Mouse (Mus musculus) lung, adult 2 months (tissue): ENCODE data around the gene Lnpk. TPM values are rescaled to one million over a fixed set of nuclear protein-coding genes. Genes with fewer than 3 reads are reported as not detected.
A peak's percentile ranks its signal among the peaks of the same experiment; 100 is the strongest.

Experiments used
- DNase-seq: peaks from one replicate; pipeline ENCODE4 v3.0.0; 2022
- H3K4me1 ChIP-seq: fragments of 200-500 bp; 2 replicates; pipeline ENCODE4 v1.6.1; 2011; ENCODE audit warnings: low read length; ENCODE audit not compliant: control insufficient read depth, insufficient read depth
- H3K4me3 ChIP-seq: fragments of 200-500 bp; replicated peaks from 2 replicates; pipeline ENCODE3; 2011; ENCODE audit warnings: low read depth, mild to moderate bottlenecking, control low read depth, low read length; ENCODE audit errors: extremely low read depth
- CTCF ChIP-seq: fragments of 200-500 bp; IDR thresholded peaks from 2 replicates; pipeline ENCODE4 v1.5.1; 2011; ENCODE audit warnings: mild to moderate bottlenecking, low read length, control low read depth; ENCODE audit not compliant: insufficient read depth
- POLR2A ChIP-seq: fragments of 200-500 bp; IDR thresholded peaks from 2 replicates; pipeline ENCODE4 v1.6.1; 2011; ENCODE audit warnings: low read depth, mild to moderate bottlenecking, control low read depth, low read length, borderline replicate concordance; ENCODE audit errors: extremely low read depth
- WGBS: fragments of 180-500 bp; shearing (Covaris S2); methylation state at CpG from one replicate; pipeline ENCODE4 v1.1.7; 2018; 5-methylcytosine and 5-hydroxymethylcytosine counted together
- polyA plus RNA-seq: library from polyadenylated mRNA; depleted of rRNA; stranded (reverse); fragments of >200 nt; gene quantifications from 2 replicates; pipeline ENCODE4 v1.2.3, GENCODE M21; 2012; rRNA removed

Lnpk gene
- 5.5 and 6.2 TPM in 2 replicates for polyA plus RNA-seq

GRCm38 (mm10) chr2:74578843-74579489 lies at the start of gene Lnpk:
TSS of gene Lnpk (minus strand) at chr2:74579435.
- under 1% methylated on average over 34 of the region's 34 CpGs for WGBS
- TF ChIP-seq POLR2A: peak; percentile 77; the same call in 1 of the 2 replicates
- TF ChIP-seq CTCF: no peak
- Histone ChIP-seq H3K4me1 (no peaks in the 10 kb centered on the region), H3K4me3 (peak within 1 kb of the TSS; percentile 84)
- DNase-seq: peak; percentile 90

- no peak for DNase-seq
- TF ChIP-seq POLR2A (no peak), CTCF (no peak)
- WGBS: 80% methylated on average over 10 of the region's 10 CpGs
- Histone ChIP-seq H3K4me1 (no peaks in the 10 kb centered on the region), H3K4me3 (no peak overlapping the region)
Observed at GRCm38 (mm10) chr2:74620368-74620767, 41.1 kb upstream of the Lnpk start.

- H3K4me3 ChIP-seq: no peak overlapping the region
- 78% methylated on average over 3 of the region's 3 CpGs for WGBS
- DNase-seq: no peak
- no peak for TF ChIP-seq CTCF
- no peak for TF ChIP-seq POLR2A
- H3K4me1 ChIP-seq: no peaks in the 10 kb centered on the region
Observed at GRCm38 (mm10) chr2:74619676-74620246, 40.5 kb upstream of the Lnpk start.

- TF ChIP-seq CTCF: no peak
- TF ChIP-seq POLR2A: no peak
- Histone ChIP-seq H3K4me1 (no peaks in the 10 kb centered on the region), H3K4me3 (no peak overlapping the region)
- DNase-seq: no peak
- WGBS: 72% methylated on average over 9 of the region's 9 CpGs
Observed at GRCm38 (mm10) chr2:74617706-74618105, 38.5 kb upstream of the Lnpk start.

GRCm38 (mm10) chr2:74611406-74611805 lies 32.2 kb upstream of the Lnpk start:
- 83% methylated on average over 4 of the region's 4 CpGs for WGBS
- DNase-seq: no peak
- Histone ChIP-seq H3K4me1 (no peaks in the 10 kb centered on the region), H3K4me3 (no peak overlapping the region)
- TF ChIP-seq CTCF (no peak), POLR2A (no peak)

- H3K4me1 ChIP-seq: no peaks in the 10 kb centered on the region
- no peak for DNase-seq
- no peak for TF ChIP-seq CTCF
- no peak for TF ChIP-seq POLR2A
- H3K4me3 ChIP-seq: no peak overlapping the region
Observed at GRCm38 (mm10) chr2:74609350-74609749, 30.1 kb upstream of the Lnpk start.

GRCm38 (mm10) chr2:74606087-74606760 lies 27.0 kb upstream of the Lnpk start:
- TF ChIP-seq CTCF (no peak), POLR2A (no peak)
- 68% methylated on average over 5 of the region's 5 CpGs for WGBS
- no peak overlapping the region for H3K4me3 ChIP-seq
- no peaks in the 10 kb centered on the region for H3K4me1 ChIP-seq
- DNase-seq: no peak

GRCm38 (mm10) chr2:74604011-74604410 lies 24.8 kb upstream of the Lnpk start:
- DNase-seq: no peak
- Histone ChIP-seq H3K4me1 (no peaks in the 10 kb centered on the region), H3K4me3 (no peak overlapping the region)
- TF ChIP-seq CTCF (no peak), POLR2A (no peak)
- WGBS: 52% methylated on average over 3 of the region's 3 CpGs

- WGBS: 75% methylated on average over 5 of the region's 5 CpGs
- TF ChIP-seq POLR2A (no peak), CTCF (no peak)
- no peak for DNase-seq
- Histone ChIP-seq H3K4me1 (no peaks in the 10 kb centered on the region), H3K4me3 (no peak overlapping the region)
Observed at GRCm38 (mm10) chr2:74602483-74602882, 23.2 kb upstream of the Lnpk start.

GRCm38 (mm10) chr2:74597169-74597568 lies 17.9 kb upstream of the Lnpk start:
- WGBS: 73% methylated on average over 3 of the region's 3 CpGs
- DNase-seq: no peak

More at GRCm38 (mm10) chr2:74597169-74597568, 17.9 kb upstream of the Lnpk start:
- Histone ChIP-seq H3K4me1 (no peaks in the 10 kb centered on the region), H3K4me3 (no peak overlapping the region)
- TF ChIP-seq POLR2A: no peak
- no peak for TF ChIP-seq CTCF
